Mouse (Mus musculus) lung, embryonic 16.5 days (tissue): Measurements from ENCODE around the gene Brat1. TPM values are rescaled to one million over a fixed set of nuclear protein-coding genes. Genes with fewer than 3 reads are reported as not detected.
"Not testable (repeated sequence)": the region's sequence is repeated elsewhere in the genome, so short reads cannot be mapped to it uniquely, and the experiment has no call there.

Experiments
- ATAC-seq: fragments of 200-750 bp; cut with Nextera tagmentation; 2 replicates; pipeline ENCODE4 v1.8.0; 2017; ENCODE audit warnings: low read depth, mild to moderate bottlenecking, moderate library complexity
- H3K27ac ChIP-seq: fragments of 300-500 bp; sonication (generic); 2 replicates; pipeline ENCODE4 v1.5.1; 2014; ENCODE audit warnings: mild to moderate bottlenecking, control low read depth, low read length
- H3K27me3 ChIP-seq: fragments of 300-500 bp; sonication (generic); 2 replicates; pipeline ENCODE4 v1.6.1; 2014; ENCODE audit warnings: low read depth, low read length, mixed read lengths; ENCODE audit not compliant: control insufficient read depth, insufficient read depth
- H3K36me3 ChIP-seq: fragments of 300-500 bp; sonication (generic); 2 replicates; pipeline ENCODE4 v1.6.1; 2014; ENCODE audit warnings: low read length; ENCODE audit not compliant: control insufficient read depth, insufficient read depth
- H3K4me1 ChIP-seq: fragments of 300-500 bp; sonication (generic); replicated peaks from 2 replicates; pipeline ENCODE4 v1.6.1; 2014; ENCODE audit warnings: low read length, mixed read lengths; ENCODE audit not compliant: control insufficient read depth, insufficient read depth
- H3K4me2 ChIP-seq: fragments of 300-500 bp; sonication (generic); 2 replicates; pipeline ENCODE4 v1.6.1; 2014; ENCODE audit warnings: low read depth, low read length, control low read depth
- H3K4me3 ChIP-seq: fragments of 300-500 bp; sonication (generic); 2 replicates; pipeline ENCODE4 v1.5.1; 2014; ENCODE audit warnings: mild to moderate bottlenecking, low read length, control low read depth
- H3K9ac ChIP-seq: fragments of 300-500 bp; sonication (generic); 2 replicates; pipeline ENCODE4 v1.6.1; 2014; ENCODE audit warnings: low read length, control low read depth
- H3K9me3 ChIP-seq: fragments of 300-500 bp; sonication (generic); 2 replicates; pipeline ENCODE4 v1.6.1; 2016; ENCODE audit warnings: low read length; ENCODE audit not compliant: control insufficient read depth
- WGBS: fragments of 180-500 bp; shearing (Covaris S2); extraction: QIAGEN DNeasy Blood & Tissue Kit; methylation state at CpG from one replicate; pipeline ENCODE4 v1.1.7; 2014; 5-methylcytosine and 5-hydroxymethylcytosine counted together
- polyA plus RNA-seq: library from polyadenylated mRNA; unstranded; fragments of >200 nt; fragmentation: Nextera tagmentation; extraction: Ambion mirVana; gene quantifications from 2 replicates; pipeline ENCODE4 v1.2.1, GENCODE M21; 2015

Gene Brat1
- polyA plus RNA-seq, 1 experiment from 2014 or later = 24.4 TPM

GRCm38 (mm10) chr5:140672603-140673002, 32.2 kb upstream of the Brat1 start:
- H3K9ac ChIP-seq, H3K4me2 ChIP-seq, H3K4me1 ChIP-seq, H3K9me3 ChIP-seq, H3K4me3 ChIP-seq, H3K27me3 ChIP-seq, H3K27ac ChIP-seq: not testable (repeated sequence)
- peak; percentile 46 for ATAC-seq
- peaks cover 22% of the 10 kb centered on the region for H3K36me3 ChIP-seq
- WGBS = 79% methylated on average over 6 of the region's 6 CpGs

- Histone ChIP-seq H3K9me3 (peaks cover 3% of the 10 kb centered on the region), H3K4me2 (no peak overlapping the region), H3K36me3 (peaks cover 16% of the 10 kb centered on the region), H3K27me3 (no peaks in the 10 kb centered on the region), H3K9ac (no peak overlapping the region), H3K4me3 (no peak overlapping the region), H3K27ac (no peak overlapping the region), H3K4me1 (no peaks in the 10 kb centered on the region)
- no peak for ATAC-seq
- 86% methylated on average over 17 of the region's 17 CpGs for WGBS
Measured at GRCm38 (mm10) chr5:140674036-140674435, 30.8 kb upstream of the Brat1 start.

GRCm38 (mm10) chr5:140675079-140675478, 29.7 kb upstream of the Brat1 start:
- no peaks in the 10 kb centered on the region for H3K4me1 ChIP-seq
- no peaks in the 10 kb centered on the region for H3K27me3 ChIP-seq
- no peak for ATAC-seq
- no peak overlapping the region for H3K4me3 ChIP-seq
- 78% methylated on average over 11 of the region's 11 CpGs for WGBS
- no peak overlapping the region for H3K27ac ChIP-seq
- no peaks in the 10 kb centered on the region for H3K9me3 ChIP-seq
- H3K4me2 ChIP-seq = no peak overlapping the region
- no peak overlapping the region for H3K9ac ChIP-seq
- peaks cover 10% of the 10 kb centered on the region; the same call in 1 of the 2 replicates for H3K36me3 ChIP-seq

GRCm38 (mm10) chr5:140675640-140676039, 29.2 kb upstream of the Brat1 start:
- no peaks in the 10 kb centered on the region for H3K9me3 ChIP-seq
- no peak overlapping the region for H3K27ac ChIP-seq
- no peaks in the 10 kb centered on the region for H3K4me1 ChIP-seq
- peaks cover 10% of the 10 kb centered on the region; the same call in 1 of the 2 replicates for H3K36me3 ChIP-seq
- ATAC-seq = no peak
- no peak overlapping the region for H3K4me2 ChIP-seq
- H3K27me3 ChIP-seq = no peaks in the 10 kb centered on the region
- H3K9ac ChIP-seq = no peak overlapping the region
- no peak overlapping the region for H3K4me3 ChIP-seq
- 87% methylated on average over 11 of the region's 11 CpGs for WGBS

- WGBS = 85% methylated on average over 6 of the region's 6 CpGs
- Histone ChIP-seq H3K4me3 (no peak overlapping the region), H3K4me1 (no peaks in the 10 kb centered on the region), H3K9ac (no peak overlapping the region), H3K27ac (no peak overlapping the region), H3K27me3 (no peaks in the 10 kb centered on the region), H3K4me2 (no peak overlapping the region), H3K36me3 (peaks cover 12% of the 10 kb centered on the region; the same call in 1 of the 2 replicates), H3K9me3 (no peaks in the 10 kb centered on the region)
- ATAC-seq = no peak
Measured at GRCm38 (mm10) chr5:140677137-140677536, 27.7 kb upstream of the Brat1 start.

- Histone ChIP-seq H3K4me3 (no peak overlapping the region), H3K4me2 (no peak overlapping the region), H3K27ac (no peak overlapping the region), H3K36me3 (peaks cover 7% of the 10 kb centered on the region; the same call in 1 of the 2 replicates), H3K27me3 (no peaks in the 10 kb centered on the region), H3K4me1 (no peaks in the 10 kb centered on the region), H3K9ac (no peak overlapping the region), H3K9me3 (no peaks in the 10 kb centered on the region)
- ATAC-seq = no peak
- 79% methylated on average over 6 of the region's 6 CpGs for WGBS
Measured at GRCm38 (mm10) chr5:140680051-140680450, 24.8 kb upstream of the Brat1 start.

- no peaks in the 10 kb centered on the region for H3K27me3 ChIP-seq
- no peak overlapping the region for H3K4me3 ChIP-seq
- no peak overlapping the region for H3K4me2 ChIP-seq
- no peak overlapping the region for H3K9ac ChIP-seq
- ATAC-seq = no peak
- no peaks in the 10 kb centered on the region for H3K9me3 ChIP-seq
- no peak overlapping the region for H3K27ac ChIP-seq
- H3K36me3 ChIP-seq = peaks cover 10% of the 10 kb centered on the region
- 86% methylated on average over 1 of the region's 1 CpGs for WGBS
- no peaks in the 10 kb centered on the region for H3K4me1 ChIP-seq
Measured at GRCm38 (mm10) chr5:140680950-140681349, 23.9 kb upstream of the Brat1 start.

GRCm38 (mm10) chr5:140682113-140682512, 22.7 kb upstream of the Brat1 start:
- H3K9ac ChIP-seq = no peak overlapping the region
- H3K9me3 ChIP-seq = no peaks in the 10 kb centered on the region
- H3K4me3 ChIP-seq = no peak overlapping the region
- ATAC-seq = no peak
- no peaks in the 10 kb centered on the region for H3K4me1 ChIP-seq
- peaks cover 9% of the 10 kb centered on the region for H3K36me3 ChIP-seq
- H3K4me2 ChIP-seq = no peak overlapping the region
- no peaks in the 10 kb centered on the region for H3K27me3 ChIP-seq
- WGBS = 92% methylated on average over 6 of the region's 6 CpGs
- H3K27ac ChIP-seq = no peak overlapping the region

- Histone ChIP-seq H3K4me2 (no peak overlapping the region), H3K9me3 (no peaks in the 10 kb centered on the region), H3K27me3 (no peaks in the 10 kb centered on the region), H3K27ac (no peak overlapping the region), H3K9ac (no peak overlapping the region), H3K4me3 (no peak overlapping the region), H3K36me3 (peaks cover 17% of the 10 kb centered on the region), H3K4me1 (no peaks in the 10 kb centered on the region)
- 58% methylated on average over 16 of the region's 16 CpGs for WGBS
- ATAC-seq = peak; percentile 34; the same call in 1 of the 2 replicates
Measured at GRCm38 (mm10) chr5:140684343-140685148, 20.3 kb upstream of the Brat1 start.
